Mouse (Mus musculus): Measurements from ENCODE around the gene Gpr4. TPM values are rescaled to one million over a fixed set of nuclear protein-coding genes. Genes with fewer than 3 reads are reported as not detected.

Gpr4 gene
- polyA plus RNA-seq, 1 experiment = 0.03 TPM

DNA sequence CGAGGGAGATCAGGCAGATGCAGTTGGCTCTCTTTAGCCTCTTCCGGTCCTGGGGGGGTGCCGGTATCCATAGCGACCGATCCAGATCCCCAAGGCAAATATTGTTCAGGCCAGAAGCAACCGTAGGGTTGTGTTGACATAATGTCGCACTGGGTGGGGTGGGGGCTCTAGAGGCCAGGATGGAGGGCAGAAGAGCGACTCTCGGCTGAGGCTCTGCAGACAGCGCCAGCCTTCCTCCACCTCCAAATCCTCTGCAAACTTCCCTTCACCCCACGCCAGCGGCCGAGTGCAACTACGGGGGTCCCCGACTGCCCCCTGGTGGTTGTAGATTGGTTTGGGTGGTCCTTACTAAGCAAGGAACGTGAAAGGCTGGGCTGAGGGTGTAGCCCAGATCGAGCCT is 39.5 kb upstream of the Gpr4 start:
- Histone ChIP-seq H3K4me3 (replicated peaks) (peak overlapping the region; percentile 85), H3K4me1 (peaks cover 65% of the 10 kb centered on the region), H3K27me3 (replicated peaks) (peaks cover 73% of the 10 kb centered on the region), H3K9me3 (no peaks in the 10 kb centered on the region), H3K36me3 (replicated peaks; ENCODE audit: low read length) (no peaks in the 10 kb centered on the region)
- TF ChIP-seq GATA1 (IDR thresholded peaks at IDR 0.05; ENCODE audit: borderline replicate concordance, low read length) (no peak), FLI1 (IDR thresholded peaks at IDR 0.05; ENCODE audit: low read length) (no peak)

DNA sequence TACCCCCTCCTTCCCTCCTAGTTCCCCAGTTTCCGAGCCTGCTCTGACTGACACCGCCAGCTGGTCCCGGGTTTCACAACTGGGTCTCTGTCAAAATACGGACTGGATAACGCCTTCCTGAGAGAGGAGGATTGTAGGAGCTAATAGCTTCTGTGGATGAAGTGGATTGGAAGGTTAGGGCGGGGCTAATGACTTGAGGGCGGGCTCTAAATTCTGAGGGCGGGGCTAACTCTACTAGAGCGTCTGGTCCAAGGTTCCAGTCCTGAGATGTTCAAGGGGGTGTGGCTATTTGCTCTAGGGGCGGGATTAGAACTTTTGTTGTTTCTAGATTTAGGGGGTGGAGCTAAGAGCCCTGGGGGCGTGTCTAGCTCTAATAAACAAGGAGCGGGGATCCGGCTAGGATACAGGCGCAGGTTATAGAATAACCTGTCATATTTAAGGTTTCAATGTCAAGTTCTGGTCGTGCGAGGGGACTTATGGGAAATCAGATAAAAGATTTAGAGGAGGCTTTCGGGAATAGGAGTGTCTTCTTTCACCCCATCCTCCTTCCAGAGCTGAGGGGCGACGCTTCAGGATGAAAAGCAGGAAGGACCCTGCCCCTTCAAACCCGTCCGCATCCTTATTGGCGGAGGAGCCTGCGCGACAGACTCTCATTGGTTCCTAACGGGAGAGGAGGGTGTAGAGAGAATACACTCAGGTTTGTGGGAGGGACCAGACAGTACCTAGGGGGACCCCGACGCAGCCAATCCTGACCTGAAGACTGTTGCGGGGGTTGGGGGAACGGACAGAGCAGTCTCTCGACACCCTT is 36.4 kb upstream of the Gpr4 start, which contains the start of gene Eml2:
Gene Eml2, plus strand, starts transcription at position 714 of the 808 bp plus-strand sequence.
- peak within 1 kb of the TSS; percentile 28 for H3K4me3 ChIP-seq (replicated peaks)
- peaks cover 59% of the 10 kb centered on the region for H3K27me3 ChIP-seq (replicated peaks)
- H3K4me1 ChIP-seq = peaks cover 70% of the 10 kb centered on the region
- no peaks in the 10 kb centered on the region for H3K9me3 ChIP-seq
- no peak for TF ChIP-seq GATA1 (IDR thresholded peaks at IDR 0.05; ENCODE audit: borderline replicate concordance, low read length)
- TF ChIP-seq FLI1 (IDR thresholded peaks at IDR 0.05; ENCODE audit: low read length) = no peak
- no peaks in the 10 kb centered on the region for H3K36me3 ChIP-seq (replicated peaks; ENCODE audit: low read length)

DNA sequence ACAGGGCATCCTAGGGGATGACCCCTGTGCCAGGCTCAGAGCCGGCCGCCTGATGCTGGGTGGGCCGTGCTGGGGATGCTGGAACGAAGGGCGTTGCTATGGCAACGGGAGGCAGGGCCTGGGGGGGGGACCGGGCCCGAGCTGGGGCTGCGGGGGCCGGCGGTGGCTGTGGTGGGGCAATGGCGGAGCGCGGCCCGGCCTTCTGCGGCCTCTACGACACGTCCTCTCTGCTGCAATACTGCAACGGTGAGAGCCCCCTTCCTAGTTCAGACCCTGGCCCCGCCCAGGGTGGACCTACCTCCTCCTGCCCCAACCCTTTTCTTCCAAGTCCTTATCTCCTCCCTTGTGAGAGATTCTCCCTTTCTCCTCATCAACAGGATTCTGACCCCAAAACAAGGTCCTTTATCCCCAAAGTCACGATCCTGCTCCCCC is 35.8 kb upstream of the Gpr4 start:
- Histone ChIP-seq H3K27me3 (replicated peaks) (peaks cover 58% of the 10 kb centered on the region), H3K4me3 (replicated peaks) (no peak overlapping the region), H3K9me3 (no peaks in the 10 kb centered on the region), H3K4me1 (peaks cover 74% of the 10 kb centered on the region), H3K36me3 (replicated peaks; ENCODE audit: low read length) (no peaks in the 10 kb centered on the region)
- TF ChIP-seq GATA1 (IDR thresholded peaks at IDR 0.05; ENCODE audit: borderline replicate concordance, low read length) (no peak), FLI1 (IDR thresholded peaks at IDR 0.05; ENCODE audit: low read length) (no peak)

DNA sequence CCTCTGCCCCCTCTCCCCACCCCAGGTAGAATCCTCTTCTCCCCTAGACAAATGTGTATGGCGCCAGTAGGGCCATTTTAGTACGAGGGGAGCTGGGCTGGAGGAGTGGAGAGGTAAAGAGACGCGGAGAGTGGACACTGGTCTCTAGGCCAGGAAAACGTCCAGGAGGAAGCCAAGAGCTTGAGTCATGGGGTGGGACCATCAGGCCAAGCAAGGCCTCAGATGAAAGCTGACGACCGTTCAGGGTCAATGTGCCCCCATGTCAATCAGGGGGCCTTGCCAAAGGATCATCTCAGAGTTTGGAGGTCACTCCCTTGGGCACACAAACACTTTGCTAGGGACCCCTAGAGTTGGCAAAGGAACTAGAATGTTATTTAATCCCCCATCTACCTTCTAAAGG is 35.1 kb upstream of the Gpr4 start:
- Histone ChIP-seq H3K9me3 (no peaks in the 10 kb centered on the region), H3K27me3 (replicated peaks) (peaks cover 51% of the 10 kb centered on the region), H3K36me3 (replicated peaks; ENCODE audit: low read length) (peaks cover 2% of the 10 kb centered on the region), H3K4me3 (replicated peaks) (no peak overlapping the region), H3K4me1 (peaks cover 74% of the 10 kb centered on the region)
- TF ChIP-seq GATA1 (IDR thresholded peaks at IDR 0.05; ENCODE audit: borderline replicate concordance, low read length) = no peak
- no peak for TF ChIP-seq FLI1 (IDR thresholded peaks at IDR 0.05; ENCODE audit: low read length)

DNA sequence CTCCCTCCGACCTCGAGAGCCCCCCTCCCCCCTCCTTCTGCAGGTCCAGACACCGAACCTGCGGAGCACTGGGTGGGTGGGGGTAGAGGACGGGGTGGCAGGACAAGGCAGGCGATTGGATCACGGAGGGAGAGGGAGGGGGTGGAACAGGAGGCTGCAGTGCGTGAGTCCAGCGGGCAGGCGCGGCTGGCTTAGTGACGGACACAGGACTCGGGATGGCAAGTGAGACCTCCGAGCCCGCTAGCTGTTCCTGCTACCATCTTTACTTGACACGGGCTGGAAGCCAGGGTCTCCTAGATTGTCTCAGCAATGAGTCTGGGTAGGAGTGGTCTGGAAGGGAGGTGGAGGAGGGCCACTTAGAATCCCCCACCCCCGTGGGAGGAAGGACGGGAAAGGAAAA is 34.3 kb upstream of the Gpr4 start:
- H3K4me3 ChIP-seq (replicated peaks) = peak overlapping the region; percentile 89

DNA sequence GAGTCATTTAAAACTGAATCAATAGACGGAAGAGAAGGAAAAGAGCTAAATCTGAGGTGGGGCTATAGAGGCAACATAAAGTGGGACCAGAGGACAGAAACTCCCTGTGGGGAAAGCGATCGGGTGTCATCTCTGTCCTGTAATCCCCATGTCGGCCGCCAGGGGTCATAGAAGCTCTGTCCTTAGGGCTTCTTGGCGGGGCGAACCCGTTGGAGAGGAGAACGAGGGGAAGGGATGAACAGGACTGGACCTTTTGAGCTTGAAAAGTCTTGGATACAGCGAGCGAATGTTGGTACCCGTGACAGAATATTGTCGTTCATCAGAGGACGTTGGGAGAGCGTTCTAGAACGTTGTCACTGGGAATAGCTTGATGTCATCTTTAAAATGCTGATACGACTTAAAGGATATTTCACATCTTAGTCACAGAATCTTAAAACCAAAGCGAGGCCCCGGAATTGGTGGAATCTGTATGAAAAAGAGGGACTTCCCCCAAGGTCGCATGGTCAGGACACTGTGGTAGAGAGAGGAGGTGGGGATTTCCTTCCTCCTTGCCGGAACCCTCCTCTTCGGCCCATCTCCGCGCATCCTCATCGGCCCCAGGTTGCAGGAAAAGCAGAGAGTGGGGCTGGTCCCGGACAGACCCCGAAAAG is 33.8 kb upstream of the Gpr4 start:
- peaks cover 39% of the 10 kb centered on the region for H3K27me3 ChIP-seq (replicated peaks)
- no peaks in the 10 kb centered on the region for H3K9me3 ChIP-seq
- peaks cover 14% of the 10 kb centered on the region for H3K36me3 ChIP-seq (replicated peaks; ENCODE audit: low read length)
- peak overlapping the region; percentile 89 for H3K4me3 ChIP-seq (replicated peaks)
- TF ChIP-seq FLI1 (IDR thresholded peaks at IDR 0.05; ENCODE audit: low read length) (no peak), GATA1 (IDR thresholded peaks at IDR 0.05; ENCODE audit: borderline replicate concordance, low read length) (no peak)
- H3K4me1 ChIP-seq = peaks cover 74% of the 10 kb centered on the region

More for the DNA sequence above, 34.3 kb upstream of the Gpr4 start:
- Histone ChIP-seq H3K4me1 (peaks cover 74% of the 10 kb centered on the region), H3K36me3 (replicated peaks; ENCODE audit: low read length) (peaks cover 10% of the 10 kb centered on the region), H3K9me3 (no peaks in the 10 kb centered on the region), H3K27me3 (replicated peaks) (peaks cover 44% of the 10 kb centered on the region)
- no peak for TF ChIP-seq GATA1 (IDR thresholded peaks at IDR 0.05; ENCODE audit: borderline replicate concordance, low read length)
- no peak for TF ChIP-seq FLI1 (IDR thresholded peaks at IDR 0.05; ENCODE audit: low read length)

DNA sequence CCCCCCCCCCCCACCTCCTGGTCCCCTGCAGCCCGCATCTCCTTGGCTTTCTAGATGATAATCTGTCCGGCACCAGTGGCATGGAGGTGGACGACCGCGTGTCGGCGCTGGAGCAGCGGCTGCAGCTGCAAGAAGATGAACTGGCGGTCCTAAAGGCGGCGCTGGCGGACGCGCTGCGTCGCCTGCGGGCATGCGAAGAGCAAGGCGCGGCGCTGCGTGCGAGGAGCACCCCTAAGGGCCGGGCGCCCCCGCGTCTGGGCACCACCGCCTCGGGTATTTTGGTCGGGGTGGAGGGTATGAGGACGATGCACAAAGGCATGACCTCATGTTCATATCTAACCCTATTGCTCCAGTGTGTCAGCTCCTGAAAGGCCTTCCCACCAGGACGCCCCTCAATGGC is 33.2 kb upstream of the Gpr4 start:
- H3K36me3 ChIP-seq (replicated peaks; ENCODE audit: low read length) = peaks cover 20% of the 10 kb centered on the region
- no peak for TF ChIP-seq GATA1 (IDR thresholded peaks at IDR 0.05; ENCODE audit: borderline replicate concordance, low read length)
- TF ChIP-seq FLI1 (IDR thresholded peaks at IDR 0.05; ENCODE audit: low read length) = no peak
- H3K4me1 ChIP-seq = peaks cover 80% of the 10 kb centered on the region
- H3K9me3 ChIP-seq = no peaks in the 10 kb centered on the region
- peaks cover 34% of the 10 kb centered on the region for H3K27me3 ChIP-seq (replicated peaks)
- peak overlapping the region; percentile 89 for H3K4me3 ChIP-seq (replicated peaks)

DNA sequence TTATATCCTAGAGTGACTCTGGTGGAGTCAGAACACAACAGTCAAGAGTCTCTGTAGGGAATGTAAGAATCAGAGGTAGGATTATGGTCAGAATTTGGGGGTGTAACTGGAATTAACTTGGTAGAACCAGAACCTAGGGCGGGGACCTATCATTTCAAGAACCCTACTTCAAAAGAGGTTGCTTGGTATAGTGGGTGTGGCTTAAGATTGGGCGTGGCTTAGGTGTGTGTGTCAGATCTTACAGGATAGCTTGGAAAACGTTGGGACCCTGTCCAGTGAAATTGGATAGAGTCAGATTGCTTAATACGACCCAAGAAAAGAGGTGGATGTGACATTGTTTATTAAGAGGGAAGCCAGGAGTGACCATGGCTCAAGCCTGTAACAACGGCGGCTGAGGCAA is 32.4 kb upstream of the Gpr4 start:
- Histone ChIP-seq H3K27me3 (replicated peaks) (peaks cover 34% of the 10 kb centered on the region), H3K4me1 (peaks cover 87% of the 10 kb centered on the region), H3K9me3 (no peaks in the 10 kb centered on the region), H3K4me3 (replicated peaks) (peak overlapping the region; percentile 89), H3K36me3 (replicated peaks; ENCODE audit: low read length) (peaks cover 28% of the 10 kb centered on the region)
- TF ChIP-seq FLI1 (IDR thresholded peaks at IDR 0.05; ENCODE audit: low read length) (no peak), GATA1 (IDR thresholded peaks at IDR 0.05; ENCODE audit: borderline replicate concordance, low read length) (no peak)

DNA sequence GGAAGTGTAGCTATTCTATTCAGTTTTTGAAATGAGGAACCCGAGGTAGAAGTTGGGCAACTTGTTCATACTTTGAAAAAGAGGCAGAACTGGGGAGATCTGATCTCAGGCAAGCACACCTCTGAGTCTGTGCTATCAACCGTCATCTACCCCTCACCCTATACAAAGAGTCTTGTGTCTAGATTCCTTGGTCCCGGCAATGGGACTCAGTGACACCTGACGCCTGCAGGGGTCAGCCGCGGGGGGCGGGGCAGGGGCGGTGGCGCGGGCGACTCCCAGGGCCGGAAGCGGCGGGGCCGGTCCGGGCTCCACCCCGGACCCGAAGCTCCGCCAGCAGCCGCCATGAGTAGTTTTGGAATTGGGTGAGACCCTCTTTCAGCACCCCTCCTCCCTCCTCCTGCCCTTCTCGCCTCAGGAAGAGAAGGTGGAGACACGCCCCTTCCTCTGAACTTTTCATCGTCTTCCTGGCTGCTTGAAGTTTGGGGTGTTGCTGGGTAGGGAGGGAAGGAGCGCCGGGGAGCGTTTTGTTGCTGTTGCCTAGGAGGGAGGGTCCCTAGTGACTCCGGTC is 31.4 kb upstream of the Gpr4 start:
- H3K27me3 ChIP-seq (replicated peaks) = peaks cover 27% of the 10 kb centered on the region
- peak overlapping the region; percentile 97 for H3K4me3 ChIP-seq (replicated peaks)
- no peak for TF ChIP-seq FLI1 (IDR thresholded peaks at IDR 0.05; ENCODE audit: low read length)
- no peak for TF ChIP-seq GATA1 (IDR thresholded peaks at IDR 0.05; ENCODE audit: borderline replicate concordance, low read length)
- peaks cover 81% of the 10 kb centered on the region for H3K4me1 ChIP-seq
- peaks cover 38% of the 10 kb centered on the region for H3K36me3 ChIP-seq (replicated peaks; ENCODE audit: low read length)
- no peaks in the 10 kb centered on the region for H3K9me3 ChIP-seq

DNA sequence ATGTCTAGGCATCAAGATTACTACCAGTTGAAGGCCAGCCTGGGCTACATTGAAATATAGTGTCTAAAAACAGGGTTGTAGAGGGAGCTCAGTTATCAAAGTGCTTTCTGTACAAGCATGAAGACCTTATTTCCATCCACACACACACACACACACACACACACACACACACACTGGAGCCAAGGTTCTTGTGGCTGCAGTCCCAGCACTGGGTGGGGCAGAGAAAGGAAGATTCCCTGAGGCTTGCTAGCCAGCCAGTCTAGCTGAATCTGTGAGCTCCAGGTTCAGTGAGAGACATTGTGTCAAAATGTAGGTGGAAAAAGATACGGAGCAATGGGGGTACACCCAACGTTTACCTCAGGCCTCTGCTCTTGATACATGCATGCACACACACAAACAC is 28.1 kb upstream of the Gpr4 start:
- TF ChIP-seq GATA1 (IDR thresholded peaks at IDR 0.05; ENCODE audit: borderline replicate concordance, low read length) = no peak
- no peak for TF ChIP-seq FLI1 (IDR thresholded peaks at IDR 0.05; ENCODE audit: low read length)
- Histone ChIP-seq H3K9me3 (no peaks in the 10 kb centered on the region), H3K4me1 (peaks cover 59% of the 10 kb centered on the region), H3K4me3 (replicated peaks) (no peak overlapping the region), H3K27me3 (replicated peaks) (peaks cover 2% of the 10 kb centered on the region), H3K36me3 (replicated peaks; ENCODE audit: low read length) (peaks cover 68% of the 10 kb centered on the region)

Measured in megakaryocyte, embryonic 14.5 days (primary cell).